Mouse (Mus musculus) cerebellum, adult 11-12 months (tissue): ENCODE data around the gene Mtnr1a.

Experiments
- DNase-seq: peaks from one replicate; pipeline ENCODE4 v3.0.0; 2022

Gene Mtnr1a

DNA sequence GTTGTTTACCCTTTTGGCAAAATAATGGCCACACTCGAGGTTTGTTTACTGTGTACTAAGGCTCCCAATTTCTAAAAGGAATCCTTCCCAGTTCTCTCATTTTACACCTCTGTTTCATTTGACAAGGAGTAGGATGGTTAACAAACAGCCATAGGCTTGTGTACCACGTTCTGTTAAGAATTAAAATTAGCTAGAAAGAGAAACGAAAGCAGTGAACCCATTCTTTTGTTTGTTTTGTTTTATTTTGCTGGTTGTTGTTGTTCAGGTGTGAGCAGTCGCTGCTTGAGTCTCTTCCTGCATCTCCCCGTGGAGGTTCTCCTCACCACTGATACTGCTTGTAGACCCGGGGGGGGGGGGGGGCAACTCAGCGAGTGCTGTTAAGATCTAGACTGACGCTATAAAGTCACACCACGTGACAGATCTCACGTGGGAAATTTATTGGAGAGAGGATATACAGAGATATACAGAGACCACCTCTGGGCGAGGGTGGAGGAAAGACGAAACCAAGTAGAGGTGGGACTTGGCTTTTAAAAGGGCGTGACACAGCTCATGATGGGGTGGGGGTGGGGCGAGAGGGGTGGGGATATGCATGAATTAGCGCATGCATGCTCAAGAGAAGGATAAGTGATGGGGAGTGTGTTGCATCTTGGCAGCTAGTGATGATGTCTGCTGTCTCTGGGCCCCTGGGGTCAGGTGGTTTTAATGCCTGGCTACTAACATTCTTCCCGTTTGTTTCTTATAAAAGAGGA is 41.3 kb downstream of the Mtnr1a start:
- DNase-seq: no peak

DNA sequence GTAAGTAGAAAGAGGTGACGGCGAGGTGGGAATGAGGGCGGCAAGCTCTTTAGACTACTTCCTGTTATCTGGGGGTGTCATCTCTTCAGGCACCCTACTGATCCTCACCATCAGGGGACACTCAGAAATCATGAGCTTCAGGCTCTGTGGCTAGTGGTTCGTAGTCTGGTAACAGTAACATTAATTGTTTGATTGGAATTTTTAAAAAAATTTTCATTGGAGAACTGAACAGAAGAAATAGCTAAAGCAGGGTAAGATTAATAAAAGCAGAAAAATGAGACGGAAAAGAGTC is 41.8 kb downstream of the Mtnr1a start:
- DNase-seq: no peak

DNA sequence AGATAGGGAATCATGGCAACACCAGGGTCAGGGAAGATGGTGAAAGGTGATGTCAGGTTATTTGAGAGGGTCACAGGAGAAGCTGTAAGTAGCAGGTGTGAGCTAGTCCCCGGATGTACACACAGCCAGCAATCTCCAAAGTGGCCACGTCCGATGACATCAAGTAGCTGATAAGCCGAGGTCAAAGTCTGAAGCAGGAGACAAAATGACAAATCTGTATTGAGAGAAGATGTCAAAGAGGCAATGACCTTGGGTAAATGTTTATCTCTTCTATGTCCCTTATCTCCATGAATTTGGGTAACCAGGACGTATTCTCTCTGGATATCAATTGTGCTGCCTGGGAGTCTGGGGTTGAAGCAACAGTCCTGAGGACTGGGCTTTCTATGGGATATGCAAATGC is 42.9 kb downstream of the Mtnr1a start:
- no peak for DNase-seq

DNA sequence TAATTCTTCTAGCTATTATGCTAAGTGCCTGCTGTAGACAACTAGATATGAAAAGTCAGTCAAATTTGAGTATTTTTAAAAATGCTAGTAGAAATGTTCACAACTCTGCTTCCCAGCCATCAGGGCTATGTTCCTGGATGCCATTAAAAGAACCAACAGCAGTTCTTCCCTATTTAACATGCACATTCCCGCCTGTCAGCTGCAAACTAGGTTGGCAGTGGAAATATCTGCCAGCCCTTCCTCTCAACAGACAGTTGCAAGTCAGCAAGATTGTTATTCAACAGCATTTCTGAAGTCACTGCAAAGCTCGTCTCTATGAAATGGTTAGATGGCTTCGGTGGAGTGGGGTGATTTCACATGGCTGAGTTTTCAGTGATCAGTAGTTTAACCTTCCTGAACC is 48.7 kb downstream of the Mtnr1a start:
- no peak for DNase-seq

DNA sequence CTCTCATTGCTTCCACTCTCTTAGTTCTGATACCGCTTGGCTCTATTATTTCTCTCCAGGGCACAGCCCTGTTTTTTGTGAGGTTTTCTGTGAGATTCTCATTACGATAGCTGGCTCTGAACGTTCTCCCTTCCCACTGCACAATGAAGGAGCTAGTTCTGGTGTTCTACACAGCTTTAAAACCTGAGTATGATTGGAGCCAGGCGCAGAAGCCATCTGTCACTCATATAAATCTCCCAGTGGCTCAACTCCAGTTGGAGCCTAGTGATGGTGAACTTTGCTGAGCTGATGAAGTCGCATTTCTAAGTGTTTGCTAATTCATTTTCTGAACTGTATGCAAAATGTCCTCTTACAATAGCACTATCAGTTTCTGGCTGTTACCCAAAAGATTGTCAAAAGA is 56.7 kb downstream of the Mtnr1a start:
- no peak for DNase-seq
